Mouse (Mus musculus) lung, postnatal 0 days (tissue): ENCODE measurements around the gene Clip1.

Source experiments
- CTCF ChIP-seq: IDR thresholded peaks from 2 replicates; pipeline ENCODE4 v1.5.1; 2016; ENCODE audit warnings: antibody characterized with exemption, mild to moderate bottlenecking
- EP300 ChIP-seq: IDR thresholded peaks from 2 replicates; pipeline ENCODE4 v1.6.1; 2016; ENCODE audit warnings: antibody characterized with exemption, mild to moderate bottlenecking, control low read depth

GRCm38 (mm10) chr5:123669991-123670799 is 14.2 kb downstream of the Clip1 start:
- TF ChIP-seq CTCF: no peak
- no peak for TF ChIP-seq EP300
